Mouse (Mus musculus): ENCODE measurements around the gene Zmynd10. TPM values are rescaled to one million over a fixed set of nuclear protein-coding genes. Genes with fewer than 3 reads are reported as not detected.

Gene Zmynd10
- polyA plus RNA-seq, 1 experiment from 2014 or later: 0.54 TPM

DNA sequence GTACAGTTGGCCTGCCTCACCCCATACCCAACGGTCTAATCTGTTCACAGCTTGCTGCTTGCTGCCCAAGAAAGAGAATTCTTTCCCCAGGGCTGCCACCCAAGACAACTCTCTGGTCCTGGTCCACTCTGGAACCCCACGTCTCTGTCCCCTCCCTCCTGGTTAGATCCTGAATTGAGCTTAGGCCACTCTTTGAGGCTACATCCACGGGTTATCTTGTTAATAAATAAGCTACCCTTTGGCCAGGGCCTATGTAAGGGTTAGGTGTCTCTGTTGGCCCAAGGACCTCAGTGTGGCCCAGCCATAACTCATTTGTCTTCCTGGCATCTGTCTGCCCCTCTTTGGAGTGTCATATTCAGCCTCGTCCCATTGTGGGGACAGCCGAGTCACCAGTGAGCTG is 51.3 kb downstream of the Zmynd10 start:
- WGBS: 78% methylated on average over 5 of the region's 5 CpGs
- Histone ChIP-seq H3K4me3 (ENCODE audit: low read depth, low read length) (no peak overlapping the region), H3K4me1 (replicated peaks; ENCODE audit: control insufficient read depth, insufficient read depth, low read length) (peaks cover 3% of the 10 kb centered on the region; the same call in 1 of the 2 replicates), H3K4me2 (ENCODE audit: low read length) (no peak overlapping the region), H3K9ac (ENCODE audit: low read length) (no peak overlapping the region), H3K27ac (ENCODE audit: low read depth) (no peak overlapping the region), H3K36me3 (ENCODE audit: control insufficient read depth, insufficient read depth, low read length) (peaks cover 17% of the 10 kb centered on the region), H3K9me3 (ENCODE audit: control insufficient read depth, low read length) (no peaks in the 10 kb centered on the region), H3K27me3 (replicated peaks; ENCODE audit: control insufficient read depth, insufficient read depth, low read length) (no peaks in the 10 kb centered on the region)
- DNase-seq (ENCODE audit: low spot score): no peak
- no peak for ATAC-seq (replicated peaks; ENCODE audit: low FRiP score, low TSS enrichment, low read depth)

DNA sequence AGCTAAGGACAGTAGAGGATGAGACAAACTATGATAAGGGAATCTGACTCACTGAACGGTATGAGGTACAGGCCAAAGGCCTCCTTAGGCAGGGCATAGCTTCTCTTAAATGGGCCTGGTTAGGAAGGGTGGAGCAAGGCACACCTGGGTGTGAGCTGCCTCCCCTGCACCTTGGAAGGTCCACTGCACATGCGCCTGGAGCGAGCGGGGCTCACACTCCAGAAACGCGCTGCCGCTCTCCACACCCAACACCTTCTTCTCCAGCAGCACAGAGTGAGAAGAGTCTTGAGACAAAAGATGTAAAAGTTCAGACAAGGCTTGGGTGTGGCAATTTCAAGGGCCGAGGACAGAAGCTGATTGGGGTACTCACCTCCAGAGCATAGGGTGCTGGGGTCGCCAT is 52.3 kb downstream of the Zmynd10 start:
- Histone ChIP-seq H3K9ac (ENCODE audit: low read length) (no peak overlapping the region), H3K9me3 (ENCODE audit: control insufficient read depth, low read length) (no peaks in the 10 kb centered on the region), H3K4me3 (ENCODE audit: low read depth, low read length) (no peak overlapping the region), H3K27me3 (replicated peaks; ENCODE audit: control insufficient read depth, insufficient read depth, low read length) (no peaks in the 10 kb centered on the region), H3K36me3 (ENCODE audit: control insufficient read depth, insufficient read depth, low read length) (peaks cover 6% of the 10 kb centered on the region), H3K4me2 (ENCODE audit: low read length) (no peak overlapping the region), H3K27ac (ENCODE audit: low read depth) (no peak overlapping the region), H3K4me1 (replicated peaks; ENCODE audit: control insufficient read depth, insufficient read depth, low read length) (peaks cover 10% of the 10 kb centered on the region)
- WGBS: 83% methylated on average over 9 of the region's 9 CpGs
- ATAC-seq (replicated peaks; ENCODE audit: low FRiP score, low TSS enrichment, low read depth): no peak
- no peak for DNase-seq (ENCODE audit: low spot score)

DNA sequence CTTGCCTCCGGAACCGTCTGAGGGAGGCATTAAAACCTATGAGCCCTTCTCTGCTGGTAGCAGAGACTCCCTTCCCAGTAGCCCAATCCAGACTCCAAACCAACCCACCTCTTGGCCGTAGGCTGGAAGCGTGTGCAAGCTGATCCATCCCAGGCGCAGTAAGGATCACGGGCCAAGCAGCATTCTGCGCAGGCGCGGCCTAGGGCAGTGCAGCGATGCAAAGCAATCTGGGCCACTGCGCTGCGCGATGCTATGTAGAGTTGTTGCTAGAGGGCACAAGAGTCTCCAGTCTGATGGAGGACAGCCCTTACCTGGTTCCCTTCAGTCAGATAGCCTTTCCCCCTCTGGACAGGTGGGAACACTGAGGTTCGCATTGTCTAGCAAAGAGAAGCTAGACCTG is 52.7 kb downstream of the Zmynd10 start:
- Histone ChIP-seq H3K4me1 (replicated peaks; ENCODE audit: control insufficient read depth, insufficient read depth, low read length) (peaks cover 14% of the 10 kb centered on the region), H3K4me3 (ENCODE audit: low read depth, low read length) (no peak overlapping the region), H3K9ac (ENCODE audit: low read length) (no peak overlapping the region), H3K36me3 (ENCODE audit: control insufficient read depth, insufficient read depth, low read length) (peaks cover 2% of the 10 kb centered on the region), H3K27me3 (replicated peaks; ENCODE audit: control insufficient read depth, insufficient read depth, low read length) (no peaks in the 10 kb centered on the region), H3K4me2 (ENCODE audit: low read length) (no peak overlapping the region), H3K27ac (ENCODE audit: low read depth) (no peak overlapping the region), H3K9me3 (ENCODE audit: control insufficient read depth, low read length) (no peaks in the 10 kb centered on the region)
- WGBS: 62% methylated on average over 14 of the region's 14 CpGs
- no peak for DNase-seq (ENCODE audit: low spot score)
- no peak for ATAC-seq (replicated peaks; ENCODE audit: low FRiP score, low TSS enrichment, low read depth)

DNA sequence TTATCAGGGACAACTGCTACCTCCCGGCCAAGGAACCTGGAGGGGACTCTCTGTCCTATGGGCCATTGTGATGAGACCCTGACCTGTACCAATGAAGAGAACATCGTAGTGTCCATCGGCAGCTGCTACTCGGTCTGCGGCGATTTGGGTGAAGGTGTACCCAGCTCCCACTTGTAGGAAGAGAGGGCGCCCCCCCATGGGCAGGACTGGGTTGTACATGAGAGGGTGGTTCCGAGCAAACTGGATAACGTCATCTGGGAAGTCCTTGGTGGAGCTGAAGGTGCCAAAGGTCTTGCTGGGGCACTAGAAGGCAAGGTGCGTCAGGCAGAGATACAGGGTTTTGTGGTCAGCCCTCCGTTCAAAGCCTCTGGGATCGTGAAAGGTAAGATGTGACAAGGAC is 53.6 kb downstream of the Zmynd10 start:
- WGBS: 78% methylated on average over 12 of the region's 12 CpGs
- ATAC-seq (replicated peaks; ENCODE audit: low FRiP score, low TSS enrichment, low read depth) (no peak), DNase-seq (ENCODE audit: low spot score) (no peak)
- no peak overlapping the region for H3K27ac ChIP-seq (ENCODE audit: low read depth)
- no peak overlapping the region for H3K4me3 ChIP-seq (ENCODE audit: low read depth, low read length)
- H3K9ac ChIP-seq (ENCODE audit: low read length): no peak overlapping the region
- no peaks in the 10 kb centered on the region for H3K36me3 ChIP-seq (ENCODE audit: control insufficient read depth, insufficient read depth, low read length)
- H3K9me3 ChIP-seq (ENCODE audit: control insufficient read depth, low read length): no peaks in the 10 kb centered on the region
- no peaks in the 10 kb centered on the region for H3K27me3 ChIP-seq (replicated peaks; ENCODE audit: control insufficient read depth, insufficient read depth, low read length)
- H3K4me1 ChIP-seq (replicated peaks; ENCODE audit: control insufficient read depth, insufficient read depth, low read length): peaks cover 16% of the 10 kb centered on the region
- H3K4me2 ChIP-seq (ENCODE audit: low read length): no peak overlapping the region

Other genes starting within 250 kb of the Zmynd10 start
- gene Hemk1, start 208.9 kb upstream of the Zmynd10 start, polyA plus RNA-seq (2014; fragmentation: Nextera tagmentation; extraction: Ambion mirVana): 10.4 and 12.8 TPM in 2 replicates
- 0.28 and 0.31 TPM in 2 replicates for gene 6430571L13Rik, start 206.7 kb upstream of the Zmynd10 start, polyA plus RNA-seq (2014; fragmentation: Nextera tagmentation; extraction: Ambion mirVana)
- gene Cacna2d2, start 147.7 kb upstream of the Zmynd10 start, polyA plus RNA-seq (2014; fragmentation: Nextera tagmentation; extraction: Ambion mirVana): 0.35 and 0.55 TPM in 2 replicates
- 46.7 and 47.6 TPM in 2 replicates for gene Tmem115, start 13.4 kb upstream of the Zmynd10 start, polyA plus RNA-seq (2014; fragmentation: Nextera tagmentation; extraction: Ambion mirVana)
- gene Cyb561d2, start 5.1 kb upstream of the Zmynd10 start, polyA plus RNA-seq (2014; fragmentation: Nextera tagmentation; extraction: Ambion mirVana): 27.1 and 30.8 TPM in 2 replicates
- 34.8 and 42.2 TPM in 2 replicates for gene Nprl2, start 5.1 kb upstream of the Zmynd10 start, polyA plus RNA-seq (2014; fragmentation: Nextera tagmentation; extraction: Ambion mirVana)
- gene Rassf1, start 4.3 kb downstream of the Zmynd10 start, polyA plus RNA-seq (2014; fragmentation: Nextera tagmentation; extraction: Ambion mirVana): 54.4 and 59.9 TPM in 2 replicates
- gene Tusc2, start 16.0 kb downstream of the Zmynd10 start, polyA plus RNA-seq (2014; fragmentation: Nextera tagmentation; extraction: Ambion mirVana): 42.8 and 45.1 TPM in 2 replicates
- gene Hyal2, start 20.6 kb downstream of the Zmynd10 start, polyA plus RNA-seq (2014; fragmentation: Nextera tagmentation; extraction: Ambion mirVana): 107 and 114 TPM in 2 replicates
- 4.0 and 5.1 TPM in 2 replicates for gene Hyal1, start 29.6 kb downstream of the Zmynd10 start, polyA plus RNA-seq (2014; fragmentation: Nextera tagmentation; extraction: Ambion mirVana)
- gene Naa80, start 31.6 kb downstream of the Zmynd10 start, polyA plus RNA-seq (2014; fragmentation: Nextera tagmentation; extraction: Ambion mirVana): 14.7 and 19.6 TPM in 2 replicates
- 0.87 and 1.4 TPM in 2 replicates for gene Hyal3, start 33.5 kb downstream of the Zmynd10 start, polyA plus RNA-seq (2014; fragmentation: Nextera tagmentation; extraction: Ambion mirVana)
- 77.4 and 79.5 TPM in 2 replicates for gene Ifrd2, start 40.3 kb downstream of the Zmynd10 start, polyA plus RNA-seq (2014; fragmentation: Nextera tagmentation; extraction: Ambion mirVana)
- 16.5 and 18.3 TPM in 2 replicates for gene Sema3b, start 61.9 kb downstream of the Zmynd10 start, polyA plus RNA-seq (2014; fragmentation: Nextera tagmentation; extraction: Ambion mirVana)
- 336 and 349 TPM in 2 replicates for gene Gnai2, start 88.1 kb downstream of the Zmynd10 start, polyA plus RNA-seq (2014; fragmentation: Nextera tagmentation; extraction: Ambion mirVana)
- gene Slc38a3, start 122.2 kb downstream of the Zmynd10 start, polyA plus RNA-seq (2014; fragmentation: Nextera tagmentation; extraction: Ambion mirVana): 2.2 and 9.3 TPM in 2 replicates
- 1.7 and 2.6 TPM in 2 replicates for gene Gnat1, start 132.4 kb downstream of the Zmynd10 start, polyA plus RNA-seq (2014; fragmentation: Nextera tagmentation; extraction: Ambion mirVana)
- 16.2 and 16.3 TPM in 2 replicates for gene Sema3f, start 163.2 kb downstream of the Zmynd10 start, polyA plus RNA-seq (2014; fragmentation: Nextera tagmentation; extraction: Ambion mirVana)
- gene Rbm5, start 223.7 kb downstream of the Zmynd10 start, polyA plus RNA-seq (2014; fragmentation: Nextera tagmentation; extraction: Ambion mirVana): 156 and 174 TPM in 2 replicates

Data from intestine, embryonic 14.5 days (tissue).